Mouse (Mus musculus) myocyte (in vitro differentiated cells): ENCODE measurements around the gene Fam49a.

ENCODE experiments used
- E2F4 ChIP-seq: IDR thresholded peaks from one replicate; pipeline ENCODE4 v1.6.1; 2011; ENCODE audit warnings: mild to moderate bottlenecking, control low read depth, moderate library complexity; ENCODE audit not compliant: insufficient read depth
- MAX ChIP-seq: IDR thresholded peaks from one replicate; pipeline ENCODE4 v1.6.1; 2011; ENCODE audit warnings: low read depth, mild to moderate bottlenecking, control low read depth
- MYOD1 ChIP-seq, 3 experiments: IDR thresholded peaks; one replicate each; pipeline ENCODE4 v1.6.1; 2011; ENCODE audit warnings: control low read depth in 2 of 3, low read depth in 2 of 3, mild to moderate bottlenecking in 2 of 3, moderate library complexity in 1 of 3; ENCODE audit not compliant: insufficient read length in 2 of 3, control insufficient read depth in 1 of 3
- MYOG ChIP-seq, 3 experiments: IDR thresholded peaks; one replicate each; pipeline ENCODE4 v1.6.1; 2011; ENCODE audit warnings: control low read depth in 2 of 3, low read depth in 2 of 3, mild to moderate bottlenecking in 2 of 3; ENCODE audit not compliant: insufficient read length in 2 of 3, control insufficient read depth in 1 of 3, insufficient read depth in 1 of 3
- POLR2A ChIP-seq: IDR thresholded peaks from one replicate; pipeline ENCODE4 v1.6.1; 2011; ENCODE audit warnings: low read depth, mild to moderate bottlenecking, control low read depth, moderate library complexity; ENCODE audit not compliant: insufficient read length
- POLR2AphosphoS2 ChIP-seq: IDR thresholded peaks from one replicate; pipeline ENCODE4 v1.6.1; 2011; ENCODE audit warnings: low read depth, control low read depth; ENCODE audit not compliant: insufficient read length
- REST ChIP-seq: IDR thresholded peaks from one replicate; pipeline ENCODE4 v1.6.1; 2011; ENCODE audit warnings: mild to moderate bottlenecking, control low read depth, moderate library complexity; ENCODE audit not compliant: insufficient read depth, insufficient read length
- TCF12 ChIP-seq: IDR thresholded peaks from one replicate; pipeline ENCODE4 v1.6.1; 2011; ENCODE audit warnings: mild to moderate bottlenecking, control low read depth; ENCODE audit not compliant: poor library complexity, insufficient read depth, severe bottlenecking
- TCF3 ChIP-seq: IDR thresholded peaks from one replicate; pipeline ENCODE4 v1.6.1; 2011; ENCODE audit warnings: low read depth, control low read depth; ENCODE audit not compliant: insufficient read length
- USF1 ChIP-seq: IDR thresholded peaks from one replicate; pipeline ENCODE4 v1.6.1; 2011; ENCODE audit warnings: low read depth, mild to moderate bottlenecking, control low read depth, moderate library complexity

- no peak for TF ChIP-seq REST
- TF ChIP-seq POLR2AphosphoS2: no peak
- TF ChIP-seq POLR2A: no peak
- TF ChIP-seq E2F4: no peak
- no peak for TF ChIP-seq TCF12
- TF ChIP-seq USF1: no peak
- TF ChIP-seq MYOG (IDR thresholded peaks at IDR 0.05; ENCODE audit: control insufficient read depth in 1 of 3, insufficient read depth in 1 of 3, insufficient read length in 2 of 3, low read depth in 2 of 3): no peak
- TF ChIP-seq MYOD1 (IDR thresholded peaks at IDR 0.05; ENCODE audit: control insufficient read depth in 1 of 3, insufficient read length in 2 of 3, low read depth in 2 of 3): no peak
- no peak for TF ChIP-seq MAX
- no peak for TF ChIP-seq TCF3
Measured at GRCm38 (mm10) chr12:12225706-12226105, 36.2 kb upstream of the Fam49a start.
